Mouse (Mus musculus) CH12.LX (cell line): ENCODE data around the gene Amhr2.

Source experiments
- CTCF ChIP-seq, 2 experiments: IDR thresholded peaks in 1 of 2; conservative IDR thresholded peaks in 1 of 2; 2 replicates each; pipeline ENCODE4 v1.5.1; 2011 to 2012; ENCODE audit warnings: low read depth in 2 of 2, low read length in 2 of 2, improper control_type of control experiment in 1 of 2, inconsistent platforms in 1 of 2, mild to moderate bottlenecking in 1 of 2, moderate library complexity in 1 of 2
- HCFC1 ChIP-seq: IDR thresholded peaks from 2 replicates; pipeline ENCODE4 v1.6.1; 2012; ENCODE audit warnings: low read depth, mild to moderate bottlenecking, inconsistent platforms, low read length, improper control_type of control experiment
- POLR2A ChIP-seq: IDR thresholded peaks from 2 replicates; pipeline ENCODE4 v1.6.1; 2011; ENCODE audit warnings: low read depth, mild to moderate bottlenecking, improper control_type of control experiment, low read length
- RCOR1 ChIP-seq: conservative IDR thresholded peaks from 2 replicates; pipeline ENCODE4 v1.6.1; 2012; ENCODE audit warnings: low read depth, mild to moderate bottlenecking, inconsistent platforms, low read length, improper control_type of control experiment
- ZKSCAN1 ChIP-seq: IDR thresholded peaks from 2 replicates; pipeline ENCODE4 v1.6.1; 2012; ENCODE audit warnings: low read depth, inconsistent platforms, low read length, improper control_type of control experiment, borderline replicate concordance

GRCm38 (mm10) chr15:102460409-102460808 lies 15.2 kb downstream of the Amhr2 start:
- TF ChIP-seq POLR2A: no peak
- no peak for TF ChIP-seq CTCF (conservative IDR thresholded peaks at IDR 0.05 in 1 of 2, IDR thresholded peaks at IDR 0.05 in 1 of 2; ENCODE audit: low read depth in 2 of 2, low read length in 2 of 2)
- no peak for TF ChIP-seq HCFC1
- TF ChIP-seq ZKSCAN1: no peak
- TF ChIP-seq RCOR1: no peak
